Comparison of ENCODE assay signal across 27 mouse cellular contexts in the genomic region with DNA sequence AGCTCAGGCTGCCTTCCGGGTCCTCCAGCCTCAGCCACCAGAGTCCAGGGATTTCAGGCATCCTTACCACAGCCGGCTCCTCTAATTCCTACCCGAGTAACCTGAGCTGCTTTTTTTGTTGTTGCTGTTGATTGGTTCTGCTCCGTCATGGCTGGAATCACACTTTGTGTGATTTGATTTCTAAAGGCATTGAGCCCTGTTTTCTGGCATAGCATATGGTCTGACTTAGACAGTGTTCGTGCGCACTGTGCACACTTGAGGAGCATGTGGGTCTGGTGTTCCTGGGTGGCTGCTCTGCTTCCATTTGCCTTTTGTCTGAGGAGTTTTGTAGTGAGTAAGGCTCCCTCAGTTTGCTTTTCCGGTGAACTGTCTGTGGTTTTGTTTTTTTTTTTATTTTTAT. TPM values are rescaled to one million over a fixed set of nuclear protein-coding genes. Genes with fewer than 3 reads are reported as not detected.
DNase-seq lines count a peak whose midpoint lies in the region; ATAC-seq and TF ChIP-seq lines count a peak whose summit lies in the region.
"Had no signal": no experiment of that assay in that cellular context is flagged by ENCODE, and none has a peak within 500 bp of the region (broad histone marks: within the 10 kb centered on the region; RNA-seq: fewer than 3 reads in every experiment).

No protein-coding gene starts in this region.

- no peak overlapping the region for H3K27ac ChIP-seq in limb, embryonic 12.5 days
- H3K27ac ChIP-seq in limb, embryonic 10.5 days = no peak overlapping the region
- no peak overlapping the region for H3K27ac ChIP-seq in CH12.LX (ENCODE audit: insufficient read depth, low read depth)
- H3K27ac ChIP-seq: hindbrain, embryonic 14.5 days; liver, embryonic 12.5 days; midbrain, embryonic 13.5 days; stomach, embryonic 15.5 days had no signal

- H3K9ac ChIP-seq in limb, embryonic 12.5 days (replicated peaks) = no peak overlapping the region
- H3K9ac ChIP-seq in CH12.LX (ENCODE audit: insufficient read depth, low read depth) = no peak overlapping the region
- H3K9ac ChIP-seq: hindbrain, embryonic 14.5 days; liver, embryonic 12.5 days; midbrain, embryonic 13.5 days; stomach, embryonic 15.5 days had no signal

- TF ChIP-seq POLR2A in CH12.LX (IDR thresholded peaks at IDR 0.05; ENCODE audit: low read depth, low read length) = no peak
- TF ChIP-seq POLR2A in brain, embryonic 14.5 days (IDR thresholded peaks at IDR 0.05; ENCODE audit: borderline replicate concordance, extremely low read depth, insufficient read depth, insufficient read length, poor library complexity, severe bottlenecking) = no peak

- no peak overlapping the region for H3K4me3 ChIP-seq in limb, embryonic 12.5 days (replicated peaks)
- no peak overlapping the region for H3K4me3 ChIP-seq in limb, embryonic 10.5 days
- no peak overlapping the region for H3K4me3 ChIP-seq in CH12.LX (replicated peaks in 1 of 3; ENCODE audit: low read depth in 2 of 3, low read length in 2 of 3, poor library complexity in 1 of 3)
- H3K4me3 ChIP-seq: erythroblast, embryonic 14.5 days; liver, embryonic 12.5 days; midbrain, embryonic 13.5 days; stomach, embryonic 15.5 days had no signal

- no peak for DNase-seq in limb, embryonic 10.5 days (ENCODE audit: low spot score)
- DNase-seq in CH12.LX (ENCODE audit: extremely low read depth) = no peak
- DNase-seq in brain, embryonic 14.5 days (ENCODE audit: low read depth) = peak; percentile 60
- peak; percentile 76 for DNase-seq in induced T-regulatory cell, adult 2 months (ENCODE audit: low read depth)
- DNase-seq in left cerebral cortex, adult 8-10 months (ENCODE audit: low spot score in 2 of 2) = no peak
- DNase-seq in layer of hippocampus, adult 9-11 months = no peak
- DNase-seq: adrenal gland, postnatal 10 days; cerebellum, adult 11 months; cerebellum, postnatal 14 days; gastrocnemius, postnatal 10 days; heart, adult 18-20 months; heart, postnatal 36 days; kidney, adult 11 months; layer of hippocampus, postnatal 36 days; left cerebral cortex, postnatal 4 days; lung, adult 2 months; lung, postnatal 4 days; thymus, adult 18-20 months; thymus, postnatal 4 days had no signal

- no peak for TF ChIP-seq EP300 in CH12.LX (IDR thresholded peaks at IDR 0.05; ENCODE audit: low read length)

- dilution Hi-C loops in CH12.LX (cut with MboI; ENCODE audit: extremely low pct_ligation_motif_present, extremely low pct_unique_long_range_greater_than_20kb, low sequenced_read_pairs) = no loop called here

- no peak for TF ChIP-seq RAD21 in CH12.LX (IDR thresholded peaks at IDR 0.05; ENCODE audit: low read depth, low read length)

- ATAC-seq in limb, embryonic 12.5 days (ENCODE audit: insufficient number of reproducible peaks, insufficient read depth, low FRiP score, low TSS enrichment, low read depth) = 0 out of 2 replicates have a peak, but pooled peaks have one; percentile 45
- no peak for ATAC-seq in erythroid progenitor cell, adult 5-6 weeks (replicated peaks; ENCODE audit: low FRiP score, poor library complexity, severe bottlenecking)
- ATAC-seq: liver, embryonic 12.5 days; midbrain, embryonic 13.5 days had no signal

- TF ChIP-seq CTCF in CH12.LX (conservative IDR thresholded peaks at IDR 0.05 in 1 of 2, IDR thresholded peaks at IDR 0.05 in 1 of 2; ENCODE audit: low read depth in 2 of 2, low read length in 2 of 2) = no peak
- TF ChIP-seq CTCF in brain, embryonic 14.5 days (IDR thresholded peaks at IDR 0.05; ENCODE audit: borderline replicate concordance, extremely low read depth, insufficient read depth, insufficient read length) = no peak

- in situ Hi-C loops in CH12.LX (cut with MboI; ENCODE audit: low pct_ligation_motif_present, low pct_unique_long_range_greater_than_20kb, low sequenced_read_pairs) = no loop called here

- H3K79me2 ChIP-seq in CH12.LX (replicated peaks; ENCODE audit: control insufficient read depth, extremely low read depth, insufficient read depth, poor library complexity, severe bottlenecking) = no peaks in the 10 kb centered on the region

- H3K36me3 ChIP-seq in limb, embryonic 12.5 days = peaks cover 81% of the 10 kb centered on the region
- peaks cover 89% of the 10 kb centered on the region for H3K36me3 ChIP-seq in limb, embryonic 10.5 days
- no peaks in the 10 kb centered on the region for H3K36me3 ChIP-seq in CH12.LX (replicated peaks in 1 of 2; ENCODE audit: control insufficient read depth in 1 of 2, insufficient read depth in 1 of 2, low read length in 1 of 2)
- H3K36me3 ChIP-seq: liver, embryonic 12.5 days had no signal

- no peak overlapping the region for H3K4me2 ChIP-seq in limb, embryonic 12.5 days
- peak overlapping the region; percentile 0; the same call in 1 of the 2 replicates for H3K4me2 ChIP-seq in CH12.LX (ENCODE audit: insufficient read depth, low read depth, poor library complexity, severe bottlenecking)
- H3K4me2 ChIP-seq: hindbrain, embryonic 14.5 days; liver, embryonic 12.5 days; midbrain, embryonic 13.5 days; stomach, embryonic 15.5 days had no signal

- WGBS in limb, embryonic 12.5 days = 54% methylated on average over 7 of the region's 7 CpGs
- 75% methylated on average over 7 of the region's 7 CpGs for WGBS in limb, embryonic 10.5 days

- H3K4me1 ChIP-seq in limb, embryonic 12.5 days (replicated peaks) = 0 out of 2 replicates have a peak, but pooled peaks cover 2% of the 10 kb centered on the region
- no peaks in the 10 kb centered on the region for H3K4me1 ChIP-seq in limb, embryonic 10.5 days
- H3K4me1 ChIP-seq in CH12.LX (ENCODE audit: control insufficient read depth in 1 of 2, insufficient read depth in 2 of 2) = peaks cover 20 to 30% of the 10 kb centered on the region in 2 experiments
- H3K4me1 ChIP-seq: midbrain, embryonic 13.5 days had no signal

- H3K9me3 ChIP-seq in limb, embryonic 12.5 days = no peaks in the 10 kb centered on the region
- no peaks in the 10 kb centered on the region for H3K9me3 ChIP-seq in limb, embryonic 10.5 days (replicated peaks)
- peaks cover 1% of the 10 kb centered on the region for H3K9me3 ChIP-seq in CH12.LX (replicated peaks; ENCODE audit: low read length)
- H3K9me3 ChIP-seq: liver, embryonic 12.5 days; midbrain, embryonic 13.5 days; stomach, embryonic 15.5 days had no signal

- H3K27me3 ChIP-seq in limb, embryonic 12.5 days = no peaks in the 10 kb centered on the region
- H3K27me3 ChIP-seq in limb, embryonic 10.5 days (ENCODE audit: low read depth, poor library complexity, severe bottlenecking) = no peaks in the 10 kb centered on the region
- H3K27me3 ChIP-seq in CH12.LX (replicated peaks) = peaks cover 7% of the 10 kb centered on the region
- H3K27me3 ChIP-seq: liver, embryonic 12.5 days; midbrain, embryonic 13.5 days; Patski; stomach, embryonic 15.5 days had no signal

TF ChIP-seq in CH12.LX, 34 proteins besides CTCF, POLR2A, EP300 and RAD21:
- TF ChIP-seq GABPA (IDR thresholded peaks at IDR 0.05; ENCODE audit: insufficient replicate concordance, low read depth, low read length) = no peak
- TF ChIP-seq MAX (IDR thresholded peaks at IDR 0.05; ENCODE audit: low read length) = no peak
- no peak for TF ChIP-seq PAX5 (IDR thresholded peaks at IDR 0.05; ENCODE audit: low read length)
- no peak for TF ChIP-seq POLR2AphosphoS2 (IDR thresholded peaks at IDR 0.05; ENCODE audit: low read depth, low read length)
- TF ChIP-seq JUND (conservative IDR thresholded peaks at IDR 0.05; ENCODE audit: low read depth, low read length) = no peak
- no peak for TF ChIP-seq TBP (conservative IDR thresholded peaks at IDR 0.05; ENCODE audit: low read depth, low read length)
- no peak for TF ChIP-seq HCFC1 (IDR thresholded peaks at IDR 0.05; ENCODE audit: low read depth, low read length)
- TF ChIP-seq IRF4 (IDR thresholded peaks at IDR 0.05; ENCODE audit: low read depth, low read length) = no peak
- no peak for TF ChIP-seq MAFK (IDR thresholded peaks at IDR 0.05; ENCODE audit: insufficient replicate concordance, low read length)
- no peak for TF ChIP-seq SIN3A (IDR thresholded peaks at IDR 0.05; ENCODE audit: low read length)
- TF ChIP-seq CHD2 (IDR thresholded peaks at IDR 0.05; ENCODE audit: low read length) = no peak

RNA-seq across cellular contexts. Expression of a gene that starts 30.1 kb away (rescaled TPM):
- 30.3 and 35.3 TPM in 2 replicates for polyA plus RNA-seq in limb, embryonic 12.5 days (2016; fragmentation: Nextera tagmentation; extraction: Ambion mirVana)
- polyA plus RNA-seq in limb, embryonic 10.5 days (2016; fragmentation: Nextera tagmentation; extraction: Ambion mirVana) = 21.7 and 26.2 TPM in 2 replicates
- total RNA-seq in CH12.LX (2012; rRNA removed) = 0.25 and 0.29 TPM in 2 replicates
- total RNA-seq in CH12.LX (2014; rRNA removed) = 0.20 and 0.31 TPM in 2 replicates
- polyA plus RNA-seq in CH12.LX (2012; ENCODE audit: insufficient read length, low read depth) = 0.37 and 0.38 TPM in 2 replicates
- 87.7 and 98.1 TPM in 2 replicates for polyA plus RNA-seq in brain, embryonic 14.5 days (2012; rRNA removed)
- 0.36 and 0.42 TPM in 2 replicates for total RNA-seq in erythroid progenitor cell, adult 5-6 weeks (2015; ENCODE audit: low replicate concordance)
- total RNA-seq in erythroid progenitor cell, adult 5-6 weeks (2017; ENCODE audit: low replicate concordance) = 0.39 and 1.1 TPM in 2 replicates
- 100 to 1,000 TPM; 107 to 122 (median 115) TPM for total RNA-seq in left cerebral cortex, adult 8-10 months (2022)

Comparison
In these comparisons a context has a peak if more than half of its experiments do, and no peak if none do; other contexts are left out.
1. DNase-seq: peak in brain, embryonic 14.5 days (single experiment) and induced T-regulatory cell, adult 2 months (single experiment); none in limb, embryonic 10.5 days (single experiment), CH12.LX (single experiment), left cerebral cortex, adult 8-10 months (0 of 2) and layer of hippocampus, adult 9-11 months (single experiment).
2. RNA of a gene that starts 30.1 kb away (polyA plus RNA-seq): 87.7 to 98.1 TPM in brain, embryonic 14.5 days, 30.3 to 35.3 TPM in limb, embryonic 12.5 days and 21.7 to 26.2 TPM in limb, embryonic 10.5 days; 0.37 to 0.38 TPM in CH12.LX; every median in the first group is over 10 times any median in the second.